Mouse (Mus musculus) lung, adult 2 months (tissue): ENCODE results near the gene Shroom3.

Source experiments
- CTCF ChIP-seq: fragments of 200-500 bp; IDR thresholded peaks from 2 replicates; pipeline ENCODE4 v1.5.1; 2011; ENCODE audit warnings: mild to moderate bottlenecking, low read length, control low read depth; ENCODE audit not compliant: insufficient read depth
- POLR2A ChIP-seq: fragments of 200-500 bp; IDR thresholded peaks from 2 replicates; pipeline ENCODE4 v1.6.1; 2011; ENCODE audit warnings: low read depth, mild to moderate bottlenecking, control low read depth, low read length, borderline replicate concordance; ENCODE audit errors: extremely low read depth

DNA sequence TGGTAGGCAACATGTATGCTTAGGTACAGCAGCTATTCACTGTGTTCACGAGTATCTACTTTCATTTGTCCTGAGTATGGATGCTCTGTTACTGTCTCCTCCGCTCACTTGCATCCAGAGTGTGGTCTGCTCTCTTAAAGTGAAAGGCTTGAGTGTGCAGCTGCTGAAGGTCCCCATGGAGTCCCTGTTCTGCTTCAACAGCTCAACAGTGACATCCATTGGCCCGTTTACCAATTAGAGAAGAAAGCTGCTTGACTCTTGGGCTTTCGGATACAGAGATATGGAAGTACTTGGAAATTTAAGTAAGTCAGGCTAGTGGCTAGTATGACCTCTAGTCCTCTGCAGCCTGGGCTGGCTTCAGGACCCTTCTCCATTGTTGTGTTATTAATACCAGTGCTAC, 188.9 kb downstream of the Shroom3 start:
- 0 out of 2 replicates have a peak, but pooled peaks have one; percentile 17 for TF ChIP-seq CTCF
- no peak for TF ChIP-seq POLR2A
